Mouse (Mus musculus) forebrain, embryonic 14.5 days (tissue): ENCODE measurements at regions not wholly inside any gene's neighbourhood (a gene's known extent, or its start where the extent isn't known, plus 50 kb on each side); places are given as distances from the start of the nearest gene placed in this dataset.

Source experiments
- ATAC-seq: fragments of 200-750 bp; cut with Nextera tagmentation; 2 replicates; pipeline ENCODE4 v1.8.0; 2017; ENCODE audit warnings: mild to moderate bottlenecking, moderate library complexity
- DNase-seq: peaks from one replicate; pipeline ENCODE4 v3.0.0-alpha.2; 2015; ENCODE audit warnings: low spot score
- H3K27ac ChIP-seq: fragments of 300-500 bp; sonication (generic); 2 replicates; pipeline ENCODE4 v1.5.1; 2014; ENCODE audit warnings: low read depth, mild to moderate bottlenecking, control low read depth, low read length, moderate library complexity
- H3K27me3 ChIP-seq: fragments of 300-500 bp; sonication (generic); replicated peaks from 2 replicates; pipeline ENCODE4 v1.6.1; 2014; ENCODE audit warnings: low read length, control low read depth, mixed read lengths; ENCODE audit not compliant: control insufficient read depth, insufficient read depth
- H3K36me3 ChIP-seq: fragments of 300-500 bp; sonication (generic); 2 replicates; pipeline ENCODE4 v1.6.1; 2014; ENCODE audit warnings: low read length, control low read depth; ENCODE audit not compliant: control insufficient read depth, insufficient read depth
- H3K4me1 ChIP-seq: fragments of 300-500 bp; sonication (generic); 2 replicates; pipeline ENCODE4 v1.6.1; 2014; ENCODE audit warnings: antibody characterized with exemption, low read length, control low read depth; ENCODE audit not compliant: control insufficient read depth, insufficient read depth
- H3K4me2 ChIP-seq: fragments of 300-500 bp; sonication (generic); 2 replicates; pipeline ENCODE4 v1.6.1; 2014; ENCODE audit warnings: mild to moderate bottlenecking, control low read depth, low read length
- H3K4me3 ChIP-seq: fragments of 300-500 bp; sonication (generic); 2 replicates; pipeline ENCODE4 v1.5.1; 2014; ENCODE audit warnings: low read depth, low read length, control low read depth
- H3K9ac ChIP-seq: fragments of 300-500 bp; sonication (generic); 2 replicates; pipeline ENCODE4 v1.6.1; 2014; ENCODE audit warnings: mild to moderate bottlenecking, low read length, control low read depth, moderate library complexity
- H3K9me3 ChIP-seq: fragments of 300-500 bp; sonication (generic); replicated peaks from 2 replicates; pipeline ENCODE4 v1.6.1; 2016; ENCODE audit warnings: low read length, control low read depth, mixed read lengths; ENCODE audit not compliant: control insufficient read depth
- WGBS: fragments of 180-500 bp; shearing (Covaris S2); extraction: QIAGEN DNeasy Blood & Tissue Kit; methylation state at CpG from one replicate; pipeline ENCODE4 v1.1.7; 2014; 5-methylcytosine and 5-hydroxymethylcytosine counted together

DNA sequence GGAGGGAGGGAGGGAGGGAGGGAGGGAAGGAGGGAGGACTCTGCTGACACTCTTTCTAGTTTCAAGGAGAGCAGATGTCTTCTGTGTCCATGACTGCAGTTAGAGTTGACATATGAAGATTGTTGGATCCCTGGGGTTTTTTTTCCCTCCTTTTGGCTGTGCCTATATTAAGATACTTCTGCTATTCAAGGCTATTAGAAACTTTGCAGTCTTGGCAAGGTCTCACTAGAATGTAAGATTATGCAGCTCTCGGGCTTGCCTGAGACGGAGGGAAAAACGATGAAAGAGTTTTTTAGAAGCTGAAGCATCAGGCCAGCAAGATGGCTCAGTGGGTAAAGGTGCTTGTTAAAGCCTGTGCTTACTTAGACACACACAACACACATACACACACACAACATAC lies 83.5 kb upstream of the Sfswap start:
- no peaks in the 10 kb centered on the region for H3K36me3 ChIP-seq
- no peak overlapping the region for H3K9ac ChIP-seq
- H3K4me1 ChIP-seq, result no peaks in the 10 kb centered on the region
- WGBS, result 77% methylated on average over 3 of the region's 3 CpGs
- no peak overlapping the region for H3K4me2 ChIP-seq
- H3K27me3 ChIP-seq, result no peaks in the 10 kb centered on the region
- no peak for DNase-seq
- no peak overlapping the region for H3K27ac ChIP-seq
- no peaks in the 10 kb centered on the region for H3K9me3 ChIP-seq
- no peak for ATAC-seq
- no peak overlapping the region for H3K4me3 ChIP-seq

- Histone ChIP-seq H3K4me2 (no peak overlapping the region), H3K4me3 (no peak overlapping the region), H3K36me3 (no peaks in the 10 kb centered on the region), H3K9ac (no peak overlapping the region), H3K27ac (no peak overlapping the region), H3K4me1 (no peaks in the 10 kb centered on the region), H3K27me3 (no peaks in the 10 kb centered on the region), H3K9me3 (no peaks in the 10 kb centered on the region)
- 82% methylated on average over 2 of the region's 2 CpGs for WGBS
- no peak for ATAC-seq
- no peak for DNase-seq
Observed at GRCm38 (mm10) chr5:129420981-129421380, 80.0 kb upstream of the Sfswap start.

DNA sequence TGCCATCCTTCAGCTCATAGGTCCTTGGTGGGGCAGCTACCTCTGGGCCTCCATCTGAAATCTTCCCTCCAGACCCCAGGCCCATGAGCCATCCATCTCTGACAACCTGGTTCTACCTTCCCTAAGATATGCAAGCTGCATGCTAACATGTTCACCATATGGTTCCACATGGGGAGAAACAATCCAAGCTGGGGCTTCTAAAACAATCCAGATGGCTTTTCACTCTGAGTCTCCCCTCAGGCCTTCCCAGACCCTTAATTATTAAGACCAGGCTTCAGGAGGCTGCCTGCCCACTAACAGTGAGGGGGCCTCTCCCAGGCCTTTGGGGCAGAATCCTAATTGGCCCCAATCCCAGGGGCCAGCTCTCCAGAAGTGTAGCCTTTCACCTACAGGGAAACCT lies 71.1 kb upstream of the Sfswap start:
- Histone ChIP-seq H3K27ac (no peak overlapping the region), H3K9me3 (no peaks in the 10 kb centered on the region), H3K4me3 (no peak overlapping the region), H3K27me3 (no peaks in the 10 kb centered on the region), H3K9ac (no peak overlapping the region), H3K36me3 (no peaks in the 10 kb centered on the region), H3K4me2 (no peak overlapping the region), H3K4me1 (no peaks in the 10 kb centered on the region)
- ATAC-seq, result no peak
- DNase-seq, result peak; percentile 33

GRCm38 (mm10) chr5:129430330-129430729 lies 70.7 kb upstream of the Sfswap start:
- no peak overlapping the region for H3K9ac ChIP-seq
- WGBS, result 76% methylated on average over 3 of the region's 3 CpGs
- no peaks in the 10 kb centered on the region for H3K9me3 ChIP-seq
- no peaks in the 10 kb centered on the region for H3K36me3 ChIP-seq
- H3K4me3 ChIP-seq, result no peak overlapping the region
- no peak overlapping the region for H3K27ac ChIP-seq
- DNase-seq, result no peak
- H3K4me2 ChIP-seq, result no peak overlapping the region
- H3K27me3 ChIP-seq, result no peaks in the 10 kb centered on the region
- H3K4me1 ChIP-seq, result no peaks in the 10 kb centered on the region
- ATAC-seq, result no peak

GRCm38 (mm10) chr5:129449931-129450573 lies 51.0 kb upstream of the Sfswap start:
- DNase-seq (no peak), ATAC-seq (no peak)
- H3K9me3 ChIP-seq, result no peaks in the 10 kb centered on the region
- H3K4me1 ChIP-seq, result peaks cover 8% of the 10 kb centered on the region
- H3K4me3 ChIP-seq, result no peak overlapping the region
- no peaks in the 10 kb centered on the region for H3K36me3 ChIP-seq
- no peak overlapping the region for H3K9ac ChIP-seq
- no peak overlapping the region for H3K4me2 ChIP-seq
- WGBS, result 55% methylated on average over 7 of the region's 7 CpGs
- no peak overlapping the region for H3K27ac ChIP-seq
- no peaks in the 10 kb centered on the region for H3K27me3 ChIP-seq
